Mouse (Mus musculus) forebrain, embryonic 12.5 days (tissue): ENCODE measurements at regions not wholly inside any gene's neighbourhood (a gene's known extent, or its start where the extent isn't known, plus 50 kb on each side); places are given as distances from the start of the nearest gene placed in this dataset.

Experiments
- ATAC-seq: fragments of 200-750 bp; cut with Nextera tagmentation; 2 replicates; pipeline ENCODE4 v1.8.0; 2017; ENCODE audit warnings: moderate TSS enrichment; ENCODE audit not compliant: low FRiP score
- H3K27ac ChIP-seq: fragments of 300-500 bp; sonication (generic); 2 replicates; pipeline ENCODE4 v1.5.1; 2016; ENCODE audit warnings: mild to moderate bottlenecking
- H3K27me3 ChIP-seq: fragments of 300-500 bp; sonication (generic); 2 replicates; pipeline ENCODE4 v1.6.1; 2016; ENCODE audit warnings: mild to moderate bottlenecking
- H3K36me3 ChIP-seq: fragments of 300-500 bp; sonication (generic); replicated peaks from 2 replicates; pipeline ENCODE4 v1.6.1; 2016; ENCODE audit warnings: mild to moderate bottlenecking
- H3K4me1 ChIP-seq: fragments of 300-500 bp; sonication (generic); 2 replicates; pipeline ENCODE4 v1.6.1; 2016
- H3K4me2 ChIP-seq: fragments of 300-500 bp; sonication (generic); 2 replicates; pipeline ENCODE4 v1.6.1; 2016; ENCODE audit warnings: mild to moderate bottlenecking, moderate library complexity
- H3K4me3 ChIP-seq: fragments of 300-500 bp; sonication (generic); replicated peaks from 2 replicates; pipeline ENCODE4 v1.5.1; 2016; ENCODE audit warnings: mild to moderate bottlenecking
- H3K9ac ChIP-seq: fragments of 300-500 bp; sonication (generic); 2 replicates; pipeline ENCODE4 v1.6.1; 2016; ENCODE audit warnings: mild to moderate bottlenecking
- H3K9me3 ChIP-seq: fragments of 300-500 bp; sonication (generic); 2 replicates; pipeline ENCODE4 v1.6.1; 2016
- WGBS: fragments of 180-500 bp; shearing (Covaris S2); methylation state at CpG from one replicate; pipeline ENCODE4 v1.1.7; 2016; 5-methylcytosine and 5-hydroxymethylcytosine counted together

DNA sequence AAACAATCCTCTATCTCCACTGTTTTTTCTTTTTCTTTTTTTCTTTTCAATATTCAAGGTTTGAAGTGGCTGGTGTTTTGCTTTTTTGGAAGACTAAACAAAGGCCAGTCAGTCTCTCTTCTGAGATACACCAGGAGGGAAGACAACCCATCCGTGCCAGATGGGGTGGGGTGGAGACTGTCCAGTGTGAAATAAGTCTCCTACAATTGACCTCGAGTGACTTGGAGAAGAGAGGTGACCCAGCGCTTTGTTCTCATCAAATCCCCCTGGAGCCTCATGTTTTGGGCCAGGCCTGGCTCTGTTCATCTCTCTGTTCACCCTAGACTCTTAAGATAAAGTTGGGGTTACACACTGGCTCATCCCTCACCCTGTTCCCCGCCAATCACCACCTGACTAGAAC lies 169.2 kb upstream of the Tbca start:
- Histone ChIP-seq H3K4me3 (no peak overlapping the region), H3K9ac (no peak overlapping the region), H3K9me3 (no peaks in the 10 kb centered on the region), H3K27ac (no peak overlapping the region), H3K4me1 (no peaks in the 10 kb centered on the region), H3K27me3 (peaks cover 41% of the 10 kb centered on the region), H3K4me2 (no peak overlapping the region), H3K36me3 (no peaks in the 10 kb centered on the region)
- no peak for ATAC-seq
- WGBS = 62% methylated on average over 4 of the region's 4 CpGs

DNA sequence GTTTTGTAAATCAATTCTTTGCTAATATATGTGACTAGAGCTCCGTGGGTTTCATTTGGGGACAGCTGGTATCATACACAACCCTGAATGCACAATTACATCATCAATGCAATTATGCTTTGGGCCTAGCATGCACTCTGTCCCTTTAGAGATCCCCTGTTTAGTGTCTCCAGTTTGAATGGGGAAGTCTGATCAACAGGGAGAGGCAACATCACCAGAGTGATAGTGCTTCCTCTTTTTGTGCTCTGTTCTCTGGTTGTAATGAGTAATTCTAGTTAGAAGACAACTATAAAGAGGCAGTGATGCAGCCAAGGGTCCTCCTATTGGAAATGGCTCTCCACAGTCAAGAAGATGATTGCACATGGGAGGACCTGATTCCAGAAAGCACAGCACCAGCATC lies 158.7 kb upstream of the Tbca start:
- Histone ChIP-seq H3K9ac (no peak overlapping the region), H3K27ac (no peak overlapping the region)
- 71% methylated on average over 1 of the region's 1 CpGs for WGBS

DNA sequence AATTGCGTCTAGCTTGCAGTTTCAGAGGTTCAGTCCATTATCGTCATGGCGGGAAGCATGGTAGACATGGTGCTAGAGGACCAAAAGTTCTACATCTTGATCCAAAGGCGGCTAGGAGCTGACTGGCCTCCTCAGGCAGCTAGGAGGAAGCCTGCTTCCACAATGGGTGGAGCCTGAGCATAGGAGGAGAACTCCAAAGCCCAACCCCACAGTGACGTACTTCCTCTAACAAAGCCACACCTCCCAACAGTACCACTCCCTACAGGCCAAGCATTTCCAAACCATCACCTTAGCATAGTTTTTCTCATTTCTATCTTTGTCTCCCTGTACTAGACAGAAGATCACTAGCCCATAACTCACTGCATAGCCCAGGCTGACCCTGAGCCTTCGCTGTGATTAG lies 158.0 kb upstream of the Tbca start:
- Histone ChIP-seq H3K27ac (no peak overlapping the region), H3K27me3 (peaks cover 31% of the 10 kb centered on the region), H3K4me2 (no peak overlapping the region), H3K9me3 (no peaks in the 10 kb centered on the region), H3K9ac (no peak overlapping the region), H3K36me3 (no peaks in the 10 kb centered on the region), H3K4me1 (no peaks in the 10 kb centered on the region), H3K4me3 (no peak overlapping the region)
- WGBS = 92% methylated on average over 6 of the region's 6 CpGs
- no peak for ATAC-seq

More for the DNA sequence above, 158.7 kb upstream of the Tbca start:
- Histone ChIP-seq H3K9me3 (no peaks in the 10 kb centered on the region), H3K4me1 (no peaks in the 10 kb centered on the region), H3K36me3 (no peaks in the 10 kb centered on the region), H3K4me3 (no peak overlapping the region), H3K27me3 (peaks cover 30% of the 10 kb centered on the region), H3K4me2 (no peak overlapping the region)
- no peak for ATAC-seq

DNA sequence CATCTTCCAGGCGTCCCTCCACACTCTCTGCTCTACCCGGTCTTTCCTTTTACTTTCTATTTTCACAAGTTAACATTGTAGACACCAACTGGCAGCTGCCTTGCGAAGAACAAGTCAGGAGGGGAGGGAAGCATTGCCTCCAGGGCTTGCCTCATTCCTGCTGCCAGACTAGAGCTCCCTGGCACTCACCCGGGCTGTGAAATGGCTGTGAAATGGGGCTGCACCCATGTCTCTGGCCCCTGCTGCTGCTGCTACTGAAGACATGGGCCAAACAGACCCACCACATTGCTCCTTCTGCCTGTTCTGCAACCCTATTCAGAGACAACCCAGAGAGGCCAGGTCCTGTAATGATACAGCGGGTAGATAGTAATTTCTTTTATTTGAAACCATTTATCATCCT lies 156.0 kb upstream of the Tbca start:
- no peak for ATAC-seq
- no peaks in the 10 kb centered on the region for H3K4me1 ChIP-seq
- peaks cover 34% of the 10 kb centered on the region for H3K27me3 ChIP-seq
- no peaks in the 10 kb centered on the region for H3K9me3 ChIP-seq
- H3K36me3 ChIP-seq = no peaks in the 10 kb centered on the region
- H3K4me2 ChIP-seq = no peak overlapping the region
- no peak overlapping the region for H3K4me3 ChIP-seq
- H3K27ac ChIP-seq = no peak overlapping the region
- H3K9ac ChIP-seq = no peak overlapping the region
- WGBS = 55% methylated on average over 5 of the region's 5 CpGs

DNA sequence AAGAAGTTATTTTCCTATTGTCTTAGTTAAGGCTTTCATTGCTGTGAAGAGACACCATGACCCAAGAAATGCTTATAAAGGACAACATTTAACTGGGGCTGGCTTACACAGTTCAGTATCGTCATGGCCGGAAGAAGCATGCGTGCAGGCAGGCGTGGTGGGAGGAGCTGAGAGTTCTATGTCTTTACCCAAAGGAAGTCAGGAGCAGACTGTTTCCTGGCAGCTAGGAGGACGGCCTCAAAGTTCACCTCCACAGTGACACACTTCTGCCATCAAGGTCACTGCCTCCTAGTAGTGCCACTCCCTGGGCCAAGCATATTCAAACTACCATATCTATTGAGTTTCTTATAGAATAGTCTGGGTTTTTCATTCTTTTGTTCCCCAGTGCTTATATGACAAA lies 148.4 kb upstream of the Tbca start:
- H3K9me3 ChIP-seq = no peaks in the 10 kb centered on the region
- H3K9ac ChIP-seq = no peak overlapping the region
- peaks cover 5% of the 10 kb centered on the region for H3K4me1 ChIP-seq
- H3K27me3 ChIP-seq = peaks cover 43% of the 10 kb centered on the region
- 87% methylated on average over 5 of the region's 5 CpGs for WGBS
- H3K27ac ChIP-seq = no peak overlapping the region
- H3K4me2 ChIP-seq = no peak overlapping the region
- no peak overlapping the region for H3K4me3 ChIP-seq
- no peak for ATAC-seq
- H3K36me3 ChIP-seq = no peaks in the 10 kb centered on the region

DNA sequence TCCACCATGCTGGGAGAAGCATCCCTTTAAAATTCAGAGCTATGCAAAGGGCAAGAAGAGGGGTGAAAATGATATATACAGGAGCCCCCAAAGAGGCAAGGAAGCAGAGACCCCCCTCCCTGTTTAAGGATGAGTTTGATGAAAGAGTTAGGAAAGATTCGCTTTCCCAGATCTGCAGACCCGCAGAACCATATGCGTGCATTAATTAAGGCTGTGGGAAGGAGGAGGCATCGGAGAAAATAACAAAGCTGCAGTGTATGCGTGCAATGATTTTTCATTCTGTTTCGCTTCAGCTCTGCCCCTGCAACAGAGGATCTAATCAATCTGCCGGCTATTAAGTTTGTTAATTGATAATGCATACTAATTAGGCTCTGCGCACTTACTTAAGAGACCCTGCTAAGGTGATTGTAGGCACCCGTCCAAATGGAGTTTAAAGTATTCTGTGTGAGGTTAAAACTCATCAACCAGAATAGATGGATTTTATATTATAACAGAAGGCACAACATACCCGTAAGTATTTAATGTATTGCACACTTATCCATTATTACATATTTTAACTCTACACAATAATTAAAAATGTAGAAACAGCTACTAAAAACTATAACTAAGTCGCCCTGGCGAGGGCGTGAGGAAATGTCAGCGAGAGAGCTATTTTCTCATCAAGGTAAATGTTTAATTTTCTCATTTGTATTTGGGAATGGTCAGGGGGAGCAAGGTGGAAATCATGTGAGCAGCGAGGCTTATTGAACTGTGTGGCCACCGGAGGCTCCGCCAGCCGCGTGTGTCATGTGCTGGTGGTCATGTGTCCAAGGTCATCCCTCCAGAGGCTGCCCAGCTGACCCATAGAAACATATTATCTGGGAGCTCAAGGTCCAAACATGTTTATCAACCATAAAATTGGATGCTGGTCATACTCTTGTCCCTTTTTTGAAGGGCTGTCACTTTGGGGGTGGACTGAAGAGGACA lies 143.2 kb upstream of the Tbca start:
- peaks cover 65% of the 10 kb centered on the region for H3K27me3 ChIP-seq
- peak overlapping the region; percentile 34 for H3K4me2 ChIP-seq
- H3K4me3 ChIP-seq = peak overlapping the region; percentile 18; the same call in 1 of the 2 replicates
- H3K27ac ChIP-seq = no peak overlapping the region
- H3K4me1 ChIP-seq = peaks cover 15% of the 10 kb centered on the region
- H3K9ac ChIP-seq = no peak overlapping the region
- H3K9me3 ChIP-seq = no peaks in the 10 kb centered on the region
- H3K36me3 ChIP-seq = no peaks in the 10 kb centered on the region
- ATAC-seq = no peak
- WGBS = 53% methylated on average over 19 of the region's 19 CpGs

DNA sequence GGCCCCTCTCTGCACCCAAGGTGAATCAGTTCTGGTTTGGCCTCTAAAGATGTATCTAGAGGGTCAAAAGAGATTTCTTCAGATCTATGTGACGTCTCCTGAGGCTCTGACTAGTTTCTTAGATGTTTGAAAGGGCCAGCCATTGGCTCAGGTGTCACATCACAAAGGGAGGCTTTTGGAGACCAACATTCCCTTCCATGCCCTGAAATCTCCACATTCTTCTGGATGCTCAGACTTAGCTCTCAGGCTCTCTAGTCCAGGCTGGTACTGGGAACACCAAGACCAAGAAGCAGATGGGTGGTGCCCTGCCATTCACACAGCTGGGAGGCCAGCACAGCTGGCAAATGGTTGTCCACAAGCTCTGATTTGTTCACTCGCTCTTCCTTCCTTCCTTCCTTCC lies 142.4 kb upstream of the Tbca start:
- no peak overlapping the region for H3K4me2 ChIP-seq
- no peak overlapping the region for H3K9ac ChIP-seq
- 65% methylated on average over 2 of the region's 2 CpGs for WGBS
- peaks cover 69% of the 10 kb centered on the region for H3K27me3 ChIP-seq
- H3K4me1 ChIP-seq = peaks cover 15% of the 10 kb centered on the region
- H3K4me3 ChIP-seq = no peak overlapping the region
- H3K9me3 ChIP-seq = no peaks in the 10 kb centered on the region
- H3K27ac ChIP-seq = no peak overlapping the region
- ATAC-seq = no peak
- no peaks in the 10 kb centered on the region for H3K36me3 ChIP-seq

DNA sequence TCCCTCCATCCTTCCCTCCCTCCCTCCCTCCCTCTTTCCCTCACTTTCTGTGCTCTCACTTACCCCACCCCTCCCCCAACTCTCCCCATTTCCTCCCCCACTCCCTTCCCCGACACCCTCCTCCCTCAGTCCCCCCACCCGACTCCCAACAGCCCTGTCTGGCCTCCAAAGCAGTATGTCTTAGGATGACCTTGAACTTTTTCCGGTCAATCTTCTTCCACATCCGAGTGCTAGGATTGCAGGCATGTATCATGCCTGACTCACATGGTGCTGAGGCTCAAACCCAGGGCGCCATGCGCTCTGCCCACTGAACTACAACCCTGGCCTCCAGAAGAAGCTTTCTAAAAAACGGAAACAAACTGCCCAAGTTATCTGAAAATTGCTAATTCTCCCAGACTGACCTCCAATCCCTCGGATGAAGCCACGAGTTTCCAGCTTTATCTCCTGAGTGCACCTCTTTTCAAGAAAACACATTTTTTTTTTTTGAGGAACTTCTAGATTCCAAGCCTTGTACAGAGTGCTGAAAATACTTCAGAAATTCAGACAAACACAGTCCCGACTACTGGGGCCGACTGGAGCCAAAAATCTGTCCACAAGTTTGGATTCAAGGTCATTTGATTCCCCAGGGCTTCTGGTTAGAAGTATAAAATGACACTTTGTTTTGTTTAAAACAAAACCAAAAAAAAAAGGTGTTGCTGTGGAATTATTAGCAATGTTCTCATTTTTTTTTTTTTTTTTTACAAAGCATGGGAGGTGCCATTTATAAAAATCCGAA lies 141.7 kb upstream of the Tbca start:
- H3K4me2 ChIP-seq = no peak overlapping the region
- no peak for ATAC-seq
- WGBS = 68% methylated on average over 12 of the region's 12 CpGs
- no peak overlapping the region for H3K27ac ChIP-seq
- H3K36me3 ChIP-seq = no peaks in the 10 kb centered on the region
- no peaks in the 10 kb centered on the region for H3K9me3 ChIP-seq
- no peak overlapping the region for H3K9ac ChIP-seq
- peaks cover 15% of the 10 kb centered on the region for H3K4me1 ChIP-seq
- H3K27me3 ChIP-seq = peaks cover 65% of the 10 kb centered on the region
- no peak overlapping the region for H3K4me3 ChIP-seq

DNA sequence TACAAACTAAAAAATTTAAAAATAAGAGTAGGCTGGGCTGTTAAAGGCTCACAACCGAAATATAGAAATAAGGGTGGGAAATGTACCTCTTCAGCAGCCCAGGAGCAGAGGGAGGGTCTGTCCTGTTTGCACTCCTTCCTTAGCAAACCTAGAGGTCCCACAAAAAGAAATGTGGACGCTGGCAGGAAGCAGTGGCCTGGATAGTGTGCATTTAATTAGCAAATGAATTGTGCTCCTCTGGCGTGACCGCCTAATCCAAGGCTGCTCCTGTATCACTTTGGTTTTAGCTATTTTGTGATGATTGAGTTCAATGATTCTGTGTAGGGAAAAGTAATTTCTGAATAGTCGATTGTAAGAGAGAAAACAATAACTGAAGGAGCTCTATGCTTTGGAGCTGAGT lies 141.1 kb upstream of the Tbca start:
- Histone ChIP-seq H3K27ac (no peak overlapping the region), H3K36me3 (no peaks in the 10 kb centered on the region), H3K4me1 (peaks cover 15% of the 10 kb centered on the region), H3K4me2 (no peak overlapping the region), H3K4me3 (no peak overlapping the region), H3K9me3 (no peaks in the 10 kb centered on the region), H3K27me3 (peaks cover 59% of the 10 kb centered on the region), H3K9ac (no peak overlapping the region)
- 18% methylated on average over 5 of the region's 5 CpGs for WGBS
- ATAC-seq = no peak

DNA sequence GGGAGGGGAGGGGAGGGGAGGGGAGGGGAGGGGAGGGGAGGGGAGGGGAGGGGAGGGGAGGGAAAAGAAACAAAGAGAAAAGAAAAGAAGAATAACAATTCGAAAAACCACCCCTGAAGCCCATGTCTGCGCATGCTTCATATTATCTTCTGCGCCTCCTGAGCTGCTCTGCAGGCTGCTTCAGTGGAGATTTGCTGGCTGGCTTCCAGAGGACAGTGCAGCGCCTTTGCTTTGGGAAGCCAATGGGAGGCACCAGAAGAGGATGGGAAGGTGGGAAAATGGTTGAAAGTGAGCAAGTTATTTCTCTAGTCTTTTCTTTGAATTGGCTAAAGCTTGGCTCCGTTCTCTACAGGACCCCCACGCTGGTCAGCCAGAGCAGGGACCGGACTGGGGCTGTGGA lies 137.8 kb upstream of the Tbca start:
- WGBS = 70% methylated on average over 7 of the region's 7 CpGs
- Histone ChIP-seq H3K4me3 (no peak overlapping the region), H3K9ac (no peak overlapping the region), H3K4me2 (no peak overlapping the region), H3K9me3 (no peaks in the 10 kb centered on the region), H3K27ac (no peak overlapping the region), H3K4me1 (peaks cover 6% of the 10 kb centered on the region), H3K36me3 (no peaks in the 10 kb centered on the region), H3K27me3 (peaks cover 45% of the 10 kb centered on the region)
- ATAC-seq = no peak

DNA sequence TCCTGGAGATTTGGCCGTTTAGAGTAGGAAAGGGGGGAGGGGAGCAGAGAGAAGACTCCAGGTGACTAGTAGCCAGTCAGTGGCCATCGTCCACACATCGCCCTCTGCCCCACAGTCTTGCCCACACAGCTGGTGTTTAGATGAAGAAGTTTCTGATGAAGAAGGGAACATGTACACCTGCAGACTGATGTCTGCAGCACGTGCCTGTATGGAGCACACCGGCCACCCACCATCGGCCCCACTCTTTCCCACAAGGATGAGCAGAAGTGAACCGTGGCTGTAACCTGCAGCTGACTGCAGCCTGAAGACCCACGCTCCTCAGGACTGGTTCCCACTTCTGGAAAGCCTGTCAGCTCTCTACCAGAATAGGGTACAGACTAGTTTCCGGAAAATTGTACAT lies 121.1 kb upstream of the Tbca start:
- ATAC-seq = no peak
- H3K4me2 ChIP-seq = no peak overlapping the region
- H3K27me3 ChIP-seq = peaks cover 74% of the 10 kb centered on the region
- 74% methylated on average over 9 of the region's 9 CpGs for WGBS
- H3K4me1 ChIP-seq = peaks cover 12% of the 10 kb centered on the region
- no peaks in the 10 kb centered on the region for H3K9me3 ChIP-seq
- no peak overlapping the region for H3K4me3 ChIP-seq
- no peaks in the 10 kb centered on the region for H3K36me3 ChIP-seq
- H3K27ac ChIP-seq = no peak overlapping the region
- H3K9ac ChIP-seq = no peak overlapping the region

DNA sequence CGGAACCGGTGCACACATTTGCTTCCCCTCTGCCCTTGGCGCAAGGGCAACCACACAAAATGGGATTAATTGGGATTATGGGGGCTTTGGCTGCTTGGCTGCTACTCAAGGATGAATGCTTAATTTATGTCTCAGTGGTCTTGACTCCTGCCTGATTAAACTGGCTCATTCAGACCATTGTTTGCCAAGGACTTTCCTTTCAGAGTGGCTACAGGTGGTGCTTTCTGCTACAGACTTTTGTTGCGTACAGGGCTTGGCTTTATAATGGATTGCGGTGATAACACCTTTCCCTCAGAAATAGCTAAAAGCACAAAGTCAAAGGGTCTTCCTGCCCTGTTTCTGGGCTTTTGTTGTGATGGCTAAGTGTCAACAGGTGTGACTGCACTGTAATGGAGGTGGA lies 120.4 kb upstream of the Tbca start:
- no peaks in the 10 kb centered on the region for H3K36me3 ChIP-seq
- no peak for ATAC-seq
- H3K9ac ChIP-seq = no peak overlapping the region
- no peaks in the 10 kb centered on the region for H3K9me3 ChIP-seq
- H3K4me1 ChIP-seq = peaks cover 12% of the 10 kb centered on the region
- H3K4me3 ChIP-seq = no peak overlapping the region
- WGBS = 10% methylated on average over 5 of the region's 5 CpGs
- no peak overlapping the region for H3K4me2 ChIP-seq
- H3K27ac ChIP-seq = no peak overlapping the region
- peaks cover 79% of the 10 kb centered on the region for H3K27me3 ChIP-seq
